Mouse (Mus musculus) kidney, postnatal 25 days (tissue): ENCODE measurements at regions not wholly inside any gene's neighbourhood (a gene's known extent, or its start where the extent isn't known, plus 50 kb on each side); places are given as distances from the start of the nearest gene placed in this dataset.
A peak's percentile ranks its signal among the peaks of the same experiment; 100 is the strongest.

ENCODE experiments used
- DNase-seq, 2 experiments: peaks; one replicate each; pipeline ENCODE4 v3.0.0; 2021; ENCODE audit warnings: mixed read lengths in 2 of 2

GRCm38 (mm10) chr4:94188354-94188753, 368.0 kb upstream of the Gm10306 start:
- no peak for DNase-seq

DNA sequence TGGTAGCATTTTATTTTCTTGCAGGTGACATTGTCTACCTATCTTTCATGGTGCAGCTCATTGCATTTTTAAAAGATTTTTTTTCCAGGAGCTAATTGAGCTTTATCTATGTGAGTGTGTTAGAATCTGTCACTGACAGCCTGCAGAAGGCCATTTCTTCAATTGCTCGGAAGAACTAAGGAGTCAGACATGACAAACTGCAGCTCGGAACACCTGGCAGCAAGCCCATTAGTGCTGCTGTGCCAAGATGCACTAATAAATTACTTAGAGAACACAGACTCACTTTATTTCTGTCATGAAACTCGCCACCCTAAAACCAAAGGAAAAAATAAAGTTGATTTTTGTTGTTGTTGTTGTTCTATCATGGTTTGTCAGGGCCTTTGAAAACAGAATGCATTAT, 367.5 kb upstream of the Gm10306 start:
- DNase-seq = peak; percentile 82 to 87

- no peak for DNase-seq
Measured at GRCm38 (mm10) chr4:94190940-94191339, 365.4 kb upstream of the Gm10306 start.

DNA sequence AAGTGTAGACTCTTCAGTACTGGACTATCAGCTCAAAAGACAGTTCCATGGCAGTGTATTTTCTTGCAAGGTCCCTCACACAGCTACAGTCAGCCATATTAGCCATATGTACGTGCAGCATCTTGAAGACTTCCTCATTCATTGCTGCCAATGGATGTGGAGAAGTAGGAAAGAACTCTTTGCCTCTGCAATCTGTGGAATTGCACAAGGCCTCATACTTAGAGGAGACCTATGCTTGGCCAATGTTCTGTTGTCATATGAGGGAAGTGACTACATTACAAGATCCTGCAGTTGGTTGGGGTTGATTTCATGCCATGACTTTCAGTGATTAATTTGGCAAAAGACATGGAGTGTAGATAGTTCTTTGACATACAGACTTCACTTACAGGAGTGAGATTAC, 340.1 kb upstream of the Gm10306 start:
- no peak for DNase-seq

- DNase-seq = no peak
Measured at GRCm38 (mm10) chr4:94235650-94236206, 320.6 kb upstream of the Gm10306 start.

GRCm38 (mm10) chr4:94256026-94256425, 300.3 kb upstream of the Gm10306 start:
- no peak for DNase-seq

DNA sequence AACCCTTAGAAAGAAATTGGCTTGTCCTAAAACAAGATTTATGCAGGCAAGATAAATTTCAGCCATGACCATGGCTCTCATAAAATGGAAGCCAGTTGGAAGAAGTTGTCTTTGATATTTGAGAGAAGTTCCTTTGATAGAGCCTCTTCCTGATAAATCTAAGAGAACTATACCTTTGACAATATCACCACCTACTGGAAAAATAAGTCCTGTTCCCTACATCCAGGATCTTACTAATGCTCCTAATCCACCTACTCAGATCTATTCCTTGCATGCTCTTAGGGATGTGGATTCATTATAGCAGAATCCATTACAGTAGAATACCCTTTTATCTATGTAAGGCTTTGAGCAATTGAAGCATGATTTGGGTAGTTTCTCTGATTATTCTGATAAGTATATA, 295.2 kb upstream of the Gm10306 start:
- no peak for DNase-seq

DNA sequence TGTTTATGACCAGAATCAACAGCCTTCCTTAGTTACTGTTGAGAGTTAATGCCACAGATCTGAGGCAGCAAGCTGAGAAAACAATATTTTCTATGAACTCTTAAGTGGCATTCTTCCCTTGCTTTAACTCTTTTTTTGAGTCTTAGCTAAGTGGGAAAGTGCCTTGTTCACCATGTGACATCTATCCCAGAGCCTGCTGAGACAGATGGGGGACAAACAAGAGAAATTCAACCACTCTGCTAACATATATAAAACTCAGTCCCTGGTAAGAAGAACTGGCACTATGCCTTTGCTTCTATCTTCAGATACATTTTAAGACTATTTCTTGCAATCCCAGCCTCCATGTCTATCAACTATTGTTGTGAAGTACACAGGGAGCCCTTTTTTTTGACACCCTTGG, 274.6 kb upstream of the Gm10306 start:
- no peak for DNase-seq

GRCm38 (mm10) chr4:94292150-94292549, 264.2 kb upstream of the Gm10306 start:
- no peak for DNase-seq

GRCm38 (mm10) chr4:94317298-94317697, 239.0 kb upstream of the Gm10306 start:
- DNase-seq = no peak

- DNase-seq = no peak
Measured at GRCm38 (mm10) chr4:94326759-94327158, 229.6 kb upstream of the Gm10306 start.

DNA sequence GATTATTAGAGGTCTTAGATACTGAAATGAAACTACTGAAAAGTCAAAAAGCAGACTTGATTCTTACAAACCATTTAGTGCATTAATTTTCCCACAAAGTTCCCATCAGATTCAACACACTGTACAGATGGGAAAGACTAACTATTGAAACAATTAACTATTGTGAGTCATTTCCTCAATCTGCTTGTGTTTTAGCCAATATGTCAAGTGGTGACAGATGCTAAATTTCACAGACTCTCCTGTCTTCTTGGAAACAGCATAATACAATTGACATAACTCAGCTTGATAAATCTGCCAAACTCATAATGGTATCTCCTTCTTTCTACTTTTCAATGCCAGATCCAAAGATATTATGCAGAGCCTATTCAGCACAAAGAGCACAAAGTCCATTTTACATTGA, 213.0 kb upstream of the Gm10306 start:
- DNase-seq = no peak

DNA sequence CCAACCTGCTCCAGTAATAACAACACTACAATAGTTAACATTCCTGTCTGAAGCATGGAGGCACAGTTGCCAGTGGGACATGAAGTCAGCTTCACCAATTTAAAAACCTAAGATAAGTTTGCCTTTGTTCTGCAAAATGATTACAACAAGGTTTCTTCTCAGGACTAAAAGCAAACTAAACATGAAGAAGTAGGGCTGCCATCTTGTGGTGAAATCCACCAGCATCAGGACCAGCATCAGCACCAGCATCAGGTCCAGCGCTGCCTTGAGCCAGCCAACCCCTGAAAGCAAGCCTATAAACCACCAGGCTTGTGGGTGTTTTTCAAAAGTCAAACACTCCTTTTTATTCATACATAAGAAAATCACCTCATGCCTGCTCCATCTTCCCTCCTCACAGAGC, 207.1 kb upstream of the Gm10306 start:
- DNase-seq = no peak

GRCm38 (mm10) chr4:94356982-94357381, 199.4 kb upstream of the Gm10306 start:
- DNase-seq = no peak

DNA sequence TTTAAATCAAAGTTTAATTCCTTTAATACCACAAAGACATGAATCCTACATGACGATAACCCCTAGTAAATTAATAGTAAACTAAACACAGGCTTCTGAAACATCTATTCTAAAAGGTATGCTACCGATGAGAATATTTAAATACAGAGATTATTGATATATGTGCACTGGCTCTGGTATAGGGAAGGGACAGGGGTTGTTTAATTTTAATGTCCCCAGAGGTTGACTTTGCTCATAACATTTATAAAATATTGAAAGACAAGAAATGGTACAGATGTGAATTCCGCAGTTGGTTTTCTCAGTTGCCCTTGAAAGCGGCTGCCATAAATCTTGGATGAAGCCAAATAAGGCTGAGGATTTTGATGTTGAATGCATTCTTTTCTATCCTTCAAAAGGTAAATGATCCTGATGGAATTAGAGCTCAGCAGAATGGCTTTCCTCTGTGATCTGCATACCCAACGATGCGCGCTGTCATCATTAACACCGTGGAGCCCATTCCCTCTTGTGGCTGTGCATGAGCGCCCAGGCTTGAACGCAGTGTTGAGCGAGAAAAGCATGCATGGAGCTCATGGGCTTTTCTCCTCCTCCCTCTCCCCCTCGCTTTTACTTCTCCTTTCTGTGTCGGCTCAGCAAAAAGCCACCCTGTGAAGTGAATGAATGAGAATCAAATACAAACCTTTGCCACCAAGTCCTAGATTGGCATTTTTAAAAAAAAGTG, 195.4 kb upstream of the Gm10306 start:
- no peak for DNase-seq

GRCm38 (mm10) chr4:94361528-94362217, 194.7 kb upstream of the Gm10306 start:
- DNase-seq = no peak

DNA sequence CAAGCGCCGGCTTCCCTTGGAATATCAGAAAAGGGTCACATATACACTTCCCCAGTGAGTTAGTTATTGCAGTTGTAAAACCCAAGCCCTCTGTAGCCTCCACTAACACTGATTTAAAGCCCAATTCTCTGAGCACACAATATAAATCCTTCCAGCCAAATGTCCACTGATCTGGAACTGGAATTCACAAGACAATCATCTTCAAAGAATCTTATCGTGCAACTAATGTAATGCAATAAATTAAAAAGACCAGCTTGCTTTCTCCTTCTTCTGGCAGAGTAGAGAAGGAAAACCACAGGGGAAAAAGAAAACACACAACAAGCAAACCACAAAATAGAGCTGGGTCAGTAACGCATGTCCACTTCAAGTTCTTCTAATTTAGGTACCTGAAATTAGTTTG, 191.0 kb upstream of the Gm10306 start:
- no peak for DNase-seq

DNA sequence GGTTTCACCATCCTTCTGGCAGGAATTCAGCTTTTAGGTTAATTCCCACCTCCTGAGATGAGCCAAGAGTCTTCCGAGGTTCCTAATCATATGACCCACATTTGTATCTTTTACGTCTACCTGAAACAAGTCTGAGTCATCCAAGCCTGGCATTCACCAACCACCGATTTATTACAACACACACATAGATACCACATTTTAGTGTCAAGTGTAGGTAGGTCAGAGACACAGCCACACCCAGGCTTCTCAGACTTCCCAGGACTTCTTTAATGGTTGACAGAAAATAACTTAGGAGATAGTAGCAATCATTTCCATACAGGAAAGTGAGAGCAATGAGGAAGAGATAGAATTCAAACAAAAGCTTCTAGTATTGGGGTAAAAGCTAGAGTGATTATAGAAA, 189.2 kb upstream of the Gm10306 start:
- no peak for DNase-seq

DNA sequence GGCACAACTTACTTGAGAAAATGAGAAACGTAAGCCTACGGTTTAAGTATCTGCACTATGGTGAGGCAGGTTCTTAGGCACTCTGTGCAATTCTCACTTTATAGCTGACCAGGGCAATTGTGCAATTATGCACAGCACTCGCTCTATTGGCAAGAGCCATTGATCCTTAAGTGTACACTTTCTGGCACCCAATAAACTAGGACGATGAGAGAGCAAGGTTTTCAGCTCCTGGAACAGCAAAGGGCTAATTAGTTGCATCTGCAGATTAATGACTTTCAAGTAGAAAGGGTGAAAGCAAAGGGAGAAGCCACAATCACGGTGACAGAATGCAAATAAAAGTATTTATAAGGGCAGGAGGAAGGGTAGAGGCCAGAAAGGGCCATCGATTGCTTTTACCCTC, 185.4 kb upstream of the Gm10306 start:
- DNase-seq = no peak

DNA sequence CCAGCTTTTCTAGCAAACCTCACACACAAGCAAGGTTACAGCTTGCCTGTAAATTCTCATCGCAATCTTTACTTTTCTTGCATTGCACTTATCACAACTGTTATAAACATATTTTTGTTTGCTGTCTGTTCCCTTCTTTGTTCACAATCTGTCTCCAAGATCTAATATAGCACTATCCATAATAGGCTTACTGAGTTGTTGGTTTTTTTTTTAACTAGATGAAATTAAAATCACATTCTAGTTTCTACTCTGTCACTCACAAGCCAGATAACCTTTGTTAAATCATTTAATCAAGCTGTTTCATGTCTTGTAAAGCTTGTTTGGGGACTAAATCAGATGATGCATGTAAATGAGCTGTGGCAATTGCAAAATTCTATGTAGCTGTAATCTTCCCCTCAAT, 180.1 kb upstream of the Gm10306 start:
- DNase-seq = no peak

DNA sequence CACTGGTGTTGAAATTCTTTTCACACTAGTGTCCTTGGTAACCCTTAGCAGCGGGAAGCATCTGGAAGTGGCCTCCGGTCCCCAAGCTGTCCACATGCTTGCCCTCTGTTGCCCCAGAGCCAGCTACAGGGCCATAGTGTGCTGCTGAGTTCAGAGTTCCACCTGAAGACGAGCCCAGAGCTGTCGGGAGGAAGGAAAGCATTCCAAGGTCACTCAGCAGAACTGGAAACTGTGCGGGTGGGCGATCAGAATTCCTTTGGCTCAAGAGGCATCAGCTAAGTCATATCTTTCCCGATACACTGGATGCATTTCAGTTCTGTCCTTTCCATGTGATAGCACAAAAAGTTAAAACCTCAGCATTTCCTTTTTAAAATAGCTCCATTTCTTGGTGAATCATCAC, 170.6 kb upstream of the Gm10306 start:
- peak; percentile 8 to 40 for DNase-seq

- no peak for DNase-seq
Measured at GRCm38 (mm10) chr4:94388317-94388716, 168.0 kb upstream of the Gm10306 start.

GRCm38 (mm10) chr4:94394462-94394861, 161.9 kb upstream of the Gm10306 start:
- no peak for DNase-seq

- no peak for DNase-seq
Measured at GRCm38 (mm10) chr4:94397284-94397683, 159.1 kb upstream of the Gm10306 start.
